Mouse (Mus musculus): Measurements from ENCODE around the gene Zfp983.
"Not testable (repeated sequence)": the region's sequence is repeated elsewhere in the genome, so short reads cannot be mapped to it uniquely, and the experiment has no call there.

Gene Zfp983

GRCm38 (mm10) chr17:21650364-21650907, at the start of gene Zfp983:
Gene Zfp983 (plus strand): TSS chr17:21650624.
- peak; percentile 92 for DNase-seq (ENCODE audit: low spot score)

- no peak for DNase-seq (ENCODE audit: low spot score)
These were observed 34.1 kb upstream of the Zfp983 start for GRCm38 (mm10) chr17:21616356-21616755.

- no peak for DNase-seq (ENCODE audit: low spot score)
These were observed 33.1 kb upstream of the Zfp983 start for GRCm38 (mm10) chr17:21617352-21617751.

DNA sequence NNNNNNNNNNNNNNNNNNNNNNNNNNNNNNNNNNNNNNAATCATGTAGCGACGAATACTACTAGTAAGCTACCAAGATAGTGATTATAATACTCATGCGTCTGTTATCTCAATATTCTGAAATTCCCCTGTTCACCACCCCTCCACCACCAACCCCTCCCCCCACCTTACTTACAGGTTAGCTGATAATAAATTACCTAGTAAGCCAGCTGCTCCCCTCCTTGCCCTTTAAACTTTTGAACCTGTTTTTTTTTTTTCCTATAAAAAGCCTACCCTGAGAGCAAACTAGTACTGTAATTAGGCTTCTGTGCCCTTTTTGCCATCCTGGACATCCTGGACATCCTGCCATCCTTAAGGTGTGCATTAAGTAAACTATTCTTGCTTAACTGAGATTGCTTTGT, 26.8 kb upstream of the Zfp983 start:
- DNase-seq (ENCODE audit: low spot score): no peak

DNA sequence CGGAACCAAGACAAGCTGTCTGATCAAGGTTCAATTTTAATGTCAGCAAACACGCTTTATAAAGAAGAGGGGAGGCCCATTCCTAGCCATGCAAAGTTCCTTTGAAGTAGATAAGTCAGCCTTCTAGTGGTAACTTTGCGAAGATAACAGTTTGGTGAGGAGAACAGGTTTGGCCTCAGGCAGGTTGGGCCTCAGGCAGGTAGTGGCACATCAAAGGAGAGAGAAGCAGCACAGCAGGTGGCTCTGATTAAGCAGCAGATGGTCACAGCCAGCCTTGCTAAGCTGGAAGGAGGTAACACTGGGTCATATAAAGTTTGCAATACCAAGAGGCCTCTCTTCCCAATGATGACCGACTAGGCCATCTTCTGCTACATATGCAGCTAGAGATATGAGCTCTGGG, 14.7 kb upstream of the Zfp983 start:
- not testable (repeated sequence) for DNase-seq (ENCODE audit: low spot score)

DNA sequence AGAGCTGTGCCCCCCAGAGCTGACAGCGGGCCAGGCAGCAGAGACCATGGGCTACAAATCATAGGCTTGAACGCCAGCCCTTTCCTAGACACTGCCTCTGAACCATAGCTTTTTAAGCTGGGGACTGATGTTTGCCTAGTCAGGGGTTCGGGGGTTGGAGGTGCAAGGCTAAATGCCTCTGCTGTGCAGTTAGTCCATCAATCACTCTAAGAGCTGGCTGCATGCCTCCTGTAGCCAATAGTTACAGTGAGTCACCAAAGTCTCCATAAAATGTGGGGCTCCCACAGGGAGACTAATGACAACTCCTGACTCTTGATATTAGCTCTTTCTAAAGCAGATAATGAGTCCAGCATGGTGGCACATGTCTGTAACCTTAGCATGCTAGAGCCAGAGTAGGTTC, 1.6 kb upstream of the Zfp983 start:
- DNase-seq (ENCODE audit: low spot score): peak; percentile 1

DNA sequence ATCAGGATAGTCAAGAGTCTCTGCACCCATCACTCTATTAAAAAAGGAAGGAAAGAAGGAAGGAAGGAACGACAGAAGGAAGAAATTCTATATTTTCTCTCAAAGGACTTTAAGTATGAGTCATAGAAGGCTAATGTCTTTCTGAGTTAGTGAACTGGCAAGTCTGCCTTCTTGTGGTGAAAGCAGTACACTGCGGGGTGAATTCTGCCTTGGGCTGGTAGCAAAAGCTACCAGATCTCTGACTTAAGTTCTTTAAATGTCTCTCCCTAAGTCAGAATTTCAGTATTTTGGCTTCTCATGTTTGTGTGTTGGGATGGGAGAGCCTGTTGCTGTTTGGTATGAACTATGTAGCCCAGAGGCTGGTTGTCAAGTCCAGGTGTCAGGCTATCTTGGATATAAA, 488 bp upstream of the Zfp983 start:
- DNase-seq (ENCODE audit: low spot score): peak; percentile 55

DNA sequence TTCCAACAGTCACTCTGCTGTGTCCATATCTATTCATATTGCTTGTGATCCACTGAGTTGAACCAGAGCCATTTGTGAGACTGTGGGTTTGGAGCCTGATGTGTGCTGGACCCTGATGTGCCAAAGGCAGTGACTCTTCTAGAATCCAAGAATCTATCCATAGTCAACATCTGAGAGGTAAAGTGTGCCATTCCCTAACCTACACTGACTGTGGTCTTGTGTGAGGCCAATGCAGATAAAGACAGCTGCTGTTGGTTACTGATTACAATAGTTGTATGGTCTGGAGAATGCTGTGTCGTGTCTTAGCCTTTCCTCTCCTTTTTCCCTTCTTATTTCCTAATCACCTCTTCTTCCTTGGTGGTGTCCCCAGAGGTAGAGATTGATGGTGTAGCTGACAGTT, 28.4 kb downstream of the Zfp983 start:
- not testable (repeated sequence) for DNase-seq (ENCODE audit: low spot score)

DNA sequence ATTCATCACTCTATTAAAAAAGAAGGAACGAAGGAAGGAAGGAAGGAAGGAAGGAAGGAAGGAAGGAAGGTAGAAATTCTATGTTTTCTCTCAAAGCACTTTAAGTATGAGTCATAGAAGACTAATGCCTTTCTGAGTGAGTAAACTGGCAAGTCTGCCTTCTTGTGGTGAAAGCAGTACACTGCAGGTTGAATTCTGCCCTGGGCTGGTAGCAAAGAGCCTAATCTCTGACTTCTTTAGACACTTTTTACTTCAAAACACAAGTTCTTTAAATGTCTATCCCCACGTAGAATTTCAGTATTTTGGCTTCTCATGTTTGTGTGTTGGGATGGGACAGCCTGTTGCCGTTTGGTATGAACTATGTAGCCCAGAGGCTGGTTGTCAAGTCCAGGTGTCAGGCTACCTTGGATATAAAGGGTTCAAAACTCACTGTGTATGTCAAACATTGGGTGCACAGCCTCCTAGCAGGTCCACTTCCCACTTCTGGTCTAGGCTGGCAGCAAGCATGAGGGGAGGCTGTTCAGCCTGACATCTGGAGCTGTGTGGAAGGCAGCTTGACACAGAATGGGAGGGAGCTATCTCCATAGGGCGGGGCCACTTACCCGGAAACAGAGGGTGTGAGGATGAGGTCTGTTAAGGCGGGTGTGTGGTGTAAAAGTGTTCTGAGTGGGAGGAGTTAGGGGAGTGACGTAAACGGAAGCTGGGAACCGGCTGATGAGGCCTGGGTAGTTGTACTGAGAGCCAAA, 29.0 kb downstream of the Zfp983 start:
- peak; percentile 91 for DNase-seq (ENCODE audit: low spot score)

- not testable (repeated sequence) for DNase-seq (ENCODE audit: low spot score)
These were observed 29.6 kb downstream of the Zfp983 start for GRCm38 (mm10) chr17:21680019-21680376.

DNA sequence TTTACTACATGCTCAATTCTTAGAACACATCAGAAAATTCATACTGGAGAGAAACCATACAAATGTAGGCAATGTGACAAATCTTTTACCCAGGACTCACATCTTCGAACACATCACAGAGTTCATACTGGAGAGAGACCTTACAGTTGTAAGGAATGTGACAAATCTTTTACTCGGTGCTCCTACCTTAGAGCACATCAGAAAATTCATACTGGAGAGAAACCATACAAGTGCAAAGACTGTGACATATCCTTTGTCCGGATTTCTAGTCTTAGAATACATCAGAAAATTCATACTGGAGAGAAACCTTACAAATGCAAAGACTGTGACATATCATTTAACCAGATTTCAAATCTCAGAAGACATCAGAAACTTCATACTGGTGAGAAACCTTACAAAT, 41.1 kb downstream of the Zfp983 start, which contains the start of gene Gm10226:
TSS of gene Gm10226 (plus strand) at position 301 of the 400 bp plus-strand sequence.
- DNase-seq (ENCODE audit: low spot score): no peak

- DNase-seq (ENCODE audit: low spot score): no peak
These were observed 42.9 kb downstream of the Zfp983 start for GRCm38 (mm10) chr17:21693342-21693741.

DNA sequence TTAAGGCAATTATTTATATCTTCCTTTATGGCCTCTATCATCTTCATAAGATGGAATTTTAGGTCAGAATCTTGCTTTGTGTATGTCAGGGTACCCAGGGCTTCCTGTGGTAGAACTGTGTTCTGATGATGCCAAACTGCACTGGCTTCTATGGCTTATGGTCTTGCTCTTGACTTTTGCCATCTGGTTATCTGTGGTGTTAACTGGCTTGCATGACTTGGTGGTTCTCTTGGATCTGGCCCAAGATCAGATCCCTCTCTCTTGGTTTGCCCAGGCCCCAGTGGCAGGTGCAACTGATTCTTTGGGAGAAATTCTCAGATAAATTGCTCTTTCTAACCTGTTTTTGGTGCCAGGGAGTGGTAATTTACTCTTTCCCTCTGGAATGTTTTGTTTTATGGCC, 45.6 kb downstream of the Zfp983 start:
- DNase-seq (ENCODE audit: low spot score): no peak

DNA sequence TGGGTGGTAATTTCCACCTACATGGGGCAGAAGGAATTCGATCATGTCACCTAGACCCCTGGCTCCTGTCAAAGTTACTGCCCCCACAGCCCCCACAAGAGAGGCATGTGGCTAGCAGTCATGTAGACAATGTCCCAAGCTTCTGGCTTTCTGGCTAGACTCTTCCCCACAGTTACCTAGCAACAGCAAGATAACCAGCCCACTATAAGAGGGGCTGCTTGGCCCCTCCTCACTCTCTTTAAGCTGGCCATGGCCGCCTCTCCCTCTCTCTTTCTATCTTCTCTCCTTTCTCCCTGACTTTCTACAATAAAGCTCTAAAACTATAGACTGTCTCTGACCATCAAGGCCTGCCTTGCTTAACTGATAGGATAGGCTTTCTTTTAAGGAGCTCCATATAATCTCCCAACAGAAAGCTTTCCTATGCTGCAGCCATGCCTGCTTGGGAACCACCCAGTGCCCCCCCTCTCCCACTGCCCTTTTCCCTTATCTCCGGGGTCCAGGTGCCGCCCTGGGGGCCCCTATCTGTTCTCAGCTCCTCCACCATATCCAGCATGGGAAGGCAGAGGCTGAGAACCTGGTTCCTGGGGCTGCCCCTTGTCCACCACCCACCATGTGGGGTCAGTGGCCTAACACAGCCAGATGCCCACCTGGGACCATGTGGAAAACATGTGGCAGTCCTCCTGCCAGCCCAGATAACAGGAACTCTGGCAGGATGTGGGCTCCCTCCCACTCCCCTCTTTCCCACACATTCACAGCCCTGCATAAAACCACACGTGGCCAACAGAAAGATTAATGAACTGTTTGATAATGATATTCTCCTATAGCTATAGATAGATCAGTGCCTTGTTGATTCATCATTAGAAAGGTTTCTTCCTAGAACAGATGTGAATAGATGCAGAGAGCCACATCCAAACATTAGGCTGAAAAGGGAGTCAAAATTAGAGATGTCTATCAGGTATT, 52.1 kb downstream of the Zfp983 start:
- DNase-seq (ENCODE audit: low spot score): no peak

DNA sequence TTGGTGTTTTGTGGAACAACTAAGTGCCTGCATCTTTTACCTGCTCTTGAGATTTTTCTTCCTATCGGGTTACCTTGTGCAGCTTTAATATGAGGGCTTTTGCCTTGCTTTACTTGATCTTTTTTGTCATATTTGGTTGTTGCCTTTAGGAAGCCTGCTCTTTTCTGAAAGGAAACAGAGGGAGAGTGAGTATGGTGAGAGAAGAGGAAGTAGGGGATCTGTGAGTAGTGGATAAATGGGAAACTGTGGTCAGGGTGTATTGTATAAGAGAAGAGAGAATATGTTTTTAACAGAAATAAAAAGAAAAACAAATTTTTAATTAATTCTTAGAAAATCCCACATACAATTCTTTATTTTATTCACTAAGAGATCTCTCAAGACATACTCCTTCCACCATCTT, 53.0 kb downstream of the Zfp983 start:
- no peak for DNase-seq (ENCODE audit: low spot score)

GRCm38 (mm10) chr17:21707343-21707996, 57.0 kb downstream of the Zfp983 start, which contains the start of gene Zfp760:
Gene Zfp760 (plus strand): TSS chr17:21707741.
- DNase-seq (ENCODE audit: low spot score): peak; percentile 96

DNA sequence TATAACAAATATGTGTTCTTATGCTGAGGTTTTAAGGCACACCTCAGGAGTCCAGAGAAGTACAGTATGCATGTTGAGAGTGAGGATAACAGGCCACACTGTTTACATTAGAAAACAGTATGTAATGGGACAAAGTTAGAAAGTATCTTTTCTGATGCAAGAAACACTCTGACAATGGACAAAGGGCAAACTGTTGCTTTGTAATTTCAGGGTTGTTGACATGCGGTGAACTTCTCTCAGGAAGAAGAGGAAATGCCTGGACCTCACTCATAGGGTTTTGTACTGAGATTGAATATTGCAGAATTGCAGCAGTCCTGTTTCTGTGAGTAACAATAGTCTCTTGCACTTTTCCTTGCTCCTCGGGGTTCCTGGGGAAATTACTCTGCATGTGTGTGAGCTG, 58.0 kb downstream of the Zfp983 start:
- DNase-seq (ENCODE audit: low spot score): peak; percentile 22

Data from embryo, embryonic 10.5 days (tissue).